Mouse (Mus musculus) neural tube, postnatal 0 days (tissue): ENCODE measurements around the gene Olfr948. TPM values are rescaled to one million over a fixed set of nuclear protein-coding genes. Genes with fewer than 3 reads are reported as not detected.

Experiments
- polyA plus RNA-seq: library from polyadenylated mRNA; unstranded; fragments of >200 nt; fragmentation: Nextera tagmentation; extraction: Ambion mirVana; gene quantifications from 2 replicates; pipeline ENCODE4 v1.2.1, GENCODE M21; 2015

The Olfr948 gene
- polyA plus RNA-seq = not detected in 2 replicates

GRCm38 (mm10) chr9:39325945-39326344, at the start of gene Olfr948:
Gene Olfr948, minus strand, starts transcription at chr9:39326045.

GRCm38 (mm10) chr9:39276718-39277117, 49.1 kb downstream of the Olfr948 start, which contains the start of gene Olfr945:
Gene Olfr945, minus strand, starts transcription at chr9:39276818.

Other genes starting within 250 kb of the Olfr948 start
- not detected in 2 replicates for gene Olfr938, start 247.2 kb downstream of the Olfr948 start, polyA plus RNA-seq
- not detected in 2 replicates for gene Olfr27, start 197.9 kb downstream of the Olfr948 start, polyA plus RNA-seq
- not detected in 2 replicates for gene Olfr943, start 159.7 kb downstream of the Olfr948 start, polyA plus RNA-seq
- gene Olfr944, start 124.1 kb downstream of the Olfr948 start, polyA plus RNA-seq = not detected in 2 replicates
- not detected in 2 replicates for gene Olfr1537, start 76.1 kb downstream of the Olfr948 start, polyA plus RNA-seq
- gene Olfr945, start 49.2 kb downstream of the Olfr948 start, polyA plus RNA-seq = not detected in 2 replicates
- gene Olfr951, start 61.4 kb upstream of the Olfr948 start, polyA plus RNA-seq = not detected in 2 replicates
- not detected in 2 replicates for gene Olfr952, start 101.1 kb upstream of the Olfr948 start, polyA plus RNA-seq
- not detected in 2 replicates for gene Olfr954, start 130.7 kb upstream of the Olfr948 start, polyA plus RNA-seq
- gene Olfr955, start 145.9 kb upstream of the Olfr948 start, polyA plus RNA-seq = not detected in 2 replicates
- gene Olfr44, start 167.9 kb upstream of the Olfr948 start, polyA plus RNA-seq = not detected in 2 replicates
- not detected in 2 replicates for gene Olfr957, start 189.8 kb upstream of the Olfr948 start, polyA plus RNA-seq
- not detected in 2 replicates for gene Olfr958, start 228.0 kb upstream of the Olfr948 start, polyA plus RNA-seq
- 0.22 TPM in 1 of 2 replicates, not detected in the other for gene Olfr959, start 249.5 kb upstream of the Olfr948 start, polyA plus RNA-seq